Mouse (Mus musculus): ENCODE data around the gene Tnfrsf14. TPM values are rescaled to one million over a fixed set of nuclear protein-coding genes. Genes with fewer than 3 reads are reported as not detected.

The Tnfrsf14 gene
- 1 to 10 TPM in 1 of 2 experiments, not detected in 1; 4.8 TPM for polyA plus RNA-seq (2012; fragmentation: generic; extraction: Trizol)

GRCm38 (mm10) chr4:154928395-154929087, at the start of gene Tnfrsf14:
Gene Tnfrsf14, minus strand, starts transcription at chr4:154928563.

DNA sequence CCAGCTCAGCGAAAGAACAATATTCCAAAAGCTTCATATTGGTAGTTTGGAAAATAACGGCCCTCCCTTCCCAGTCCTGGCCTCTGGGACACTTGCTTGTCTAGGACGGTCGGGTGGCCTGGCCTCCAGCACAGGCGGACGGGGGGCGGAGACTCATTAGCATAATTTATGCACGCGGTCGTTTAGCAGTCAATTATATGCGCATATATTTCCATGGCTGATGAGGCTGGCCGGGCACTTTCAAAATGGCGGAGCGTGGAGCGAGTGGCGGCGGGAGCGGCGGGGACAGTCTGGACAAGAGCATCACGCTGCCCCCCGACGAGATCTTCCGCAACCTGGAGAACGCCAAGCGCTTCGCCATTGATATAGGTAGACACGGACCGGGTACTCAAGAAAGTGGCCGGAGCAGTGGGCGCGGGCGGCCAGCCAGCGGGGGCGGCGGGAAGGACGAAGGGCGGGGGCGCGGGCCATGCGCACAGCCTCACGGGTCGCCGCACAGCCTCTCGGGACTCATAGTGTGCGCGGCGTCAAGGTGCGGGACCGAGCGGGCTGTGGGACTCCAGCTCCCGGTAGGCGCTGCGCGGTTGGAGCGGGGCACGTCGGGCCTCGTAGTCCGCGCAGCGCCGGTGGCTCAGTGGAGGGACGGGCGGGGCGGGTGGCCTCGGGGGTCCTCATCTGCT, 35.7 kb upstream of the Tnfrsf14 start, which contains the start of gene Pank4:
Gene Pank4 (plus strand): TSS at position 223 of the 680 bp plus-strand sequence.

GRCm38 (mm10) chr4:154960690-154961225, 32.4 kb upstream of the Tnfrsf14 start, which contains the start of gene Hes5:
Gene Hes5, plus strand, starts transcription at chr4:154960923.

GRCm38 (mm10) chr4:154898506-154899446, 29.6 kb downstream of the Tnfrsf14 start, which contains the start of gene Fam213b:
Gene Fam213b, minus strand, starts transcription at chr4:154899135.

Other genes starting within 250 kb of the Tnfrsf14 start
- gene Ttc34, start 91.1 kb downstream of the Tnfrsf14 start, polyA plus RNA-seq (2012; fragmentation: generic; extraction: Trizol), result not detected
- under 1 TPM; 0.05 to 0.06 TPM for gene Mmel1, start 59.0 kb downstream of the Tnfrsf14 start, polyA plus RNA-seq (2012; fragmentation: generic; extraction: Trizol)
- under 1 TPM in 1 of 2 experiments, not detected in 1; 0.05 TPM for gene Fam213b, start 29.4 kb downstream of the Tnfrsf14 start, polyA plus RNA-seq (2012; fragmentation: generic; extraction: Trizol)
- not detected for gene Hes5, start 32.4 kb upstream of the Tnfrsf14 start, polyA plus RNA-seq (2012; fragmentation: generic; extraction: Trizol)
- 10 to 100 TPM in 1 of 2 experiments, 1 to 10 TPM in 1; 7.6 to 20.0 TPM for gene Pank4, start 35.6 kb upstream of the Tnfrsf14 start, polyA plus RNA-seq (2012; fragmentation: generic; extraction: Trizol)
- gene Plch2, start 128.2 kb upstream of the Tnfrsf14 start, polyA plus RNA-seq (2012; fragmentation: generic; extraction: Trizol), result under 1 TPM; 0.06 to 0.25 TPM
- 1 to 10 TPM; 7.1 to 9.7 TPM for gene Pex10, start 138.5 kb upstream of the Tnfrsf14 start, polyA plus RNA-seq (2012; fragmentation: generic; extraction: Trizol)
- gene Rer1, start 157.8 kb upstream of the Tnfrsf14 start, polyA plus RNA-seq (2012; fragmentation: generic; extraction: Trizol), result 10 to 100 TPM; 59.3 to 90.2 TPM
- 1 to 10 TPM in 1 of 2 experiments, under 1 TPM in 1; 0.71 to 2.8 TPM for gene Morn1, start 158.0 kb upstream of the Tnfrsf14 start, polyA plus RNA-seq (2012; fragmentation: generic; extraction: Trizol)

All from C3H10T1/2 (cell line).